Mouse (Mus musculus) induced T-regulatory cell, adult 2 months (primary cell): ENCODE measurements around the gene Tsr1.

Source experiments
- DNase-seq: peaks from one replicate; pipeline ENCODE4 v3.0.0-alpha.2; 2012; ENCODE audit warnings: low read depth

Tsr1 gene

DNA sequence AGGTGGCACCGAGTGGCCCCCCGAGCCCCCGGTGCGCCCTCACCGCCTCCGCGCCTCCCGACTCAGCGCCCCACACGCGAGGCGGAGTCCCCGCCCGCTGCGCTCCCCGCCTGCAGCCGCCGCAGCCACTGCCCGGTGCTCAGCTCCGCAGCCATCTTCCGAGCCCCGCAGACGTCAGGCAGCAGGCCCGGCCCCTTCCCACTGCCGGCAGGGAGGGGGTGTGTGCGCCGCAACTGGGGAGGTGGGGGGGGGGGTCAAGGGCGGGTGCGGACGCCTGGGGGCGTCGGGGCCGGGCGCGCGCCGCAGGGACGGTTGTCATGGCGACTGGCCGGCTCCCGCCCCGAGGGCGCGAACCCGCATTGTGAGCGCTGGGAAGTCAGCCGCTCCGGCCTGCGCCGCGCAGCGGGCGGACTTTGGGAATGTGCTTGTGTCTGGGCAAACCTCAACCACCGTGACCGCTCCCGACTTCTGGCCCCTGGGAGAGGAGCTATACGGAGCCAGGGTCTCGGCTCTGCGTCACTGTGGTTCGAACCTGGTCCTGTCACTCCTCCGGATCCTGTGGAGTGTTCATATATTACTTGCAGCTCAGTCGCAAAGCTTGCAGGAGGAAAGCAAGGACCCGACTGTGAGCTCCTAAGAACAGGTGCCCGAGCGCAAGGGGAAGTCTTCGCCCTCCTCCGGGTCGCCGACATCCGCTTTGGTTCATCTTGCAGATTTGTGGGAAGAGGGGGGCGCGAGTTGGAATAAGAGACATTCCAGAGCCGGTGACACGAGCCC, 782 bp upstream of the Tsr1 start, which contains the start of gene Sgsm2:
Gene Sgsm2 (minus strand): TSS at position 160 of the 777 bp plus-strand sequence.
- DNase-seq: peak; percentile 75

DNA sequence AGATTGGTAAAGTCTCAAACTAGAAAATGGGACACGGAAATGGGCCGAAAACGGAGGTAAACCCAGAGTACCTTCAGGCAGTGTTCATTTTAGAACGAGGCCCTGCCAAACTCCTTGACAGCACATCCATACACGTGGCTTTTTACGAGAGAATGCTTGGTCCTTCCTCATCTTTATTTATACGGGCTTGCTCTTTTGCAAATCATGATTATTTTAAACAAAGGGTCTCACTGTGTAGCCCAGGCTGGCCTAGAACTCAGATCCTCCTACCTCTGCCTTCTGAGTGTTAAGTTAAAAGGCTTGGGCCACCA, 601 bp downstream of the Tsr1 start:
- DNase-seq: no peak

GRCm38 (mm10) chr11:74901555-74901954, 3.7 kb downstream of the Tsr1 start:
- DNase-seq: no peak

- DNase-seq: no peak
Observed at GRCm38 (mm10) chr11:74902416-74902815, 4.5 kb downstream of the Tsr1 start.

DNA sequence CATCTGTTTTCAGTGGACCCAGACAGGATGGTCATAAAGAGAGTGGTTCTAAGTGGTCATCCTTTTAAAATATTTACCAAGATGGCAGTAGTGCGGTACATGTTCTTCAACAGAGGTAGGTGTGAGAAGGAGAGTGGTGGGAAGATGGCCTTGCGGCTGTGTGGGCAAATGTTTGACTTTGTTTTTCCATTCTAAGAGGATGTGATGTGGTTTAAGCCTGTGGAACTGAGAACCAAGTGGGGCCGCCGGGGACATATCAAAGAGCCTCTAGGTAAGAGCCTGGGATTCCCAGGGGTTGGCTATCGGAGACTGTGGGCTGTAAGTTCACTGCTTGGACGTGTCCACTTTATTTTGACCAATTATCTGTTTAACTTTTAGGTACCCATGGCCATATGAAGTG, 10.0 kb downstream of the Tsr1 start:
- no peak for DNase-seq

DNA sequence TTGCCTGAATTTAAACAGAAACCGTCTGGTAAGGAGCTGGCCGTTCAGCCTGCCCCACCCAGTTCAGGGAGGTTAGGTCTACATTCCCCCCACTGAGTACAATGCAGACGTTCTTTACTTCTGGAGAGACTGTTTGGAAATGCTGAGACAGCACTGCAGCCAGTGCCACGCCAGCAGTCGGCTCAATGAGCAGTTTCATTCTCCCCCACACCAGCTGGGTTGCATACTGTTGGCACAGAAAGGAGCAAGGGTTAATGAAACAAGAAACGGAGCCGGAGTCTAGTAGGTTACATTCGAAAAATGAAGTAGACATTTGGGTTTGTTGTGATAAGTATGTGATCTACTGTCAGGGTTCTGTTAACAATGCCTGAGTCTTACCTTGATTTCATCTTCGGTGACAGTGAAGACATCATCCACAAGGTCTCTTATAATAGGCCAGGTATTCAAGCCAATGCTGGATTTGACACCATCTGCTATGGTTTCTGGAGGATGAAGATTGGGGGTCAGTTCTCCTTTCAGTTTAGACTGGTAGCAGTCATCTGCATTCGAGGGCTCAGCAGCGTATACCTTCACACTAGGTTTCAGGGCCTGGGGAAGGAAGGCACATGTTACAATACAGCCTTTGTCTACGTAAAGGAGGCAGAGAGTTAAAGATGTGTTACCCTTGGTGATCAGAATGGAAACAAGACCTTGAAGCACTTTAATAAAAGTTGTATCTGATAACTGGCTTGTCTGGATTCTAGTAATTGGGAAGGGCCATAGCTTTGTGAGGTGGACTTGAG, 10.9 kb downstream of the Tsr1 start:
- DNase-seq: no peak

DNA sequence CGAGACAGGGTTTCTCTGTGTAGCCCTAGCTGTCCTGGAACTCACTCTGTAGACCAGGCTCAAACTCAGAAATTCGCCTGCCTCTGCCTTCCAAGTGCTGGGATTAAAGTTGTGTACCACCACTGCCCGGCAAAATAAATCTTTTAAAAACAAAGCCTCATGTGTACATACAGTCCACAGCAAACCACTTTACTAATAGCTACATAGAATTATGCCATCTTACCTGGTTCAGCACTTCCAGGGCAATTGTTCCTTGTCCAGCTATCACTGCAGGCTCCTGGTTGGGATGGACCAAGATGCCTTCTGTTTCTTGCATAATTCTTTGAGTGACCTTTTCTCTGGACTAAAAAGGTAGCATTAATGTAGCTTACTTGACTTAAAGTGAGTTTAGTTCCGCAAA, 12.1 kb downstream of the Tsr1 start:
- no peak for DNase-seq

DNA sequence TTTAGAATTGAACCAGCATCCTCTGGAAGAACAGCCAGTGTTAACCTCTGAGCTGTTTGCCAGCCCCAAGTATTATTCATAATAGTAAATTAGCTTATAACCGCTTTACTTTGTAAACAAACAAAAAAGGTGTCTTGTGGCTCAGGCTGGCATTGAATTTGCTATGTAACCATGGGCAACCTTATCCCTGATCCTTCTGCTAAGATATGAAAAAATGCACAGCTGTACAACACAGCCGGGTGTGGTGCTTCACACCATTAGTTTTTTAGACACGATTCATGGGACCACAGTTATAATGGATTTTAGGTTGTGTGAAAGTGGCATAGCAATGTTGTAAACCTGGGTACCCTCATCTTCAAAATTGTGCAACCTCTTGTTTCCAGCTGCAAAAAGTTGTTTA, 14.6 kb downstream of the Tsr1 start:
- no peak for DNase-seq

- DNase-seq: no peak
Observed at GRCm38 (mm10) chr11:74919249-74919648, 21.4 kb downstream of the Tsr1 start.

- peak; percentile 70 for DNase-seq
Observed at GRCm38 (mm10) chr11:74924149-74924548, 26.3 kb downstream of the Tsr1 start.

GRCm38 (mm10) chr11:74925577-74926387, 27.9 kb downstream of the Tsr1 start, which contains the start of the genes Smg6 and Srr:
Smg6 (plus strand) TSS chr11:74925823.
Srr (minus strand) TSS chr11:74925948.
- peak; percentile 98 for DNase-seq

DNA sequence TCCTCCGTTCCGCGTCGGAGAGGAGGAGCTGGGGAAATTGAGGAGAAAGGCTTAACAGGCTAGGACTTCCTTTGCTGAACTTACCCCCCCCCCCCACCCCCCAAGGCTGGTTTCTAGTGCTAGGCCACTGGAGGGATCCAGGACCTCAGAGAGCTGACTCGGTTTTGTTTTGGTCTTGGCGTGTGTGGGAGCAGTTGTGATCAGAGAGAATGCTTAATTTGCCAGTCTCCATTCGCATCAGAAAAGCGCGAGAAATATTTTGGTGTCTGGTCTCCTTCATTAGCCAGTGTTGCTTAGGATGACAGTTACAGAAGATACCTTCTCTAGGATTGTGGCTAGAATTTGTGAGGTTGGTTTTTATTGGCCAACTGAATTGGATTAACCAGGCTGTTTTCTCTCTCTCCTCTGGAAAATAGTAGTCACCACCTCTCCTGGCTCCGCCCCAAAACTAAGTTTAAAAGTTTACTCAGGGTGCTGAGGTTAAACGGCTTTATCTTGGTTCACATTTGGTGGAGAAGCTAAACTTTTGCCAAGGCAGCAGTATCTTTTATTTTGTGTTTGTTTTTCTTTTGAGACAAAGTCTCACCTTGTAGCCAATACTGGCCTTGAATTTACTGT, 28.6 kb downstream of the Tsr1 start:
- DNase-seq: peak; percentile 89

DNA sequence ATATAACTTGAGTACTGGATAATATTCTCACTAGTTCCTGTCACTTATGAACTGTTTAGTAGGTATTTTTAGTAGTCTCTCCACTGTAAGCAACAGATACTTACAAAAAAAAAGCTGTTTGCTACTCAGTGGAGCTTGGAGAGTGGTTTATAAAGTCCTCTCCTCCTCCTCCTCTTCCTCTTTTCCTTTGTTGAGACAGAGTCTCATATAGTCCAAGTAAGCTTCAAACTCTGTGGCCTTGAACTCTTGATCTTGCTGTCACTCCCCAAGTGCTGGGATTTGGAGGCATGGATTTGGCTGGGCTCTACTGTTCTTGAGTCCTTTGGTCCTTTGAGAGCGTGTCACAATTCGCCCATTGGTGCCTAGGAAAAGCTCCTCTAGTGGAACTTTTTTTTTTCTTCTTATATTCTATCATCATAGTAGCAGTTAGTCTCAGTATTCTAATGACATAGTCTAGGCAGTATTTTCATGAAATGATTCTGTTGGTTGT, 29.4 kb downstream of the Tsr1 start:
- peak; percentile 20 for DNase-seq

DNA sequence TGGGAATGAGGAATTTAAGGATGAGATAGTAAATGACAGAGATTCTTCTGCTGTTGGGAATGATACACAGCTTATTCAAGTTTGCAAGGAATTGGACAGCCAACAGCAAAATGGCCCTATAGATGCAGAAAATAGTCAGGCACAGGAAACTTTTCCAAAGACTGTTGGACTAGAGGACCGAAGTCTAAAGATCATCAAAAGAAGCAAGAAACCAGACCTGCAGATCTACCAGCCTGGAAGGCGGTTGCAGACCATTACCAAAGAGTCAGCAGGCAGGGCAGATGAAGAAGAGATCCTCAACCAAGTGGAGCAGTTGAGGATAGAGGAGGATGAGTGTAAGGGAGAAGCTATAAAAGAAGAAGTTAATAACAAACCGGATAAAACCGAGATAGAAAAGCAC, 31.2 kb downstream of the Tsr1 start:
- no peak for DNase-seq

DNA sequence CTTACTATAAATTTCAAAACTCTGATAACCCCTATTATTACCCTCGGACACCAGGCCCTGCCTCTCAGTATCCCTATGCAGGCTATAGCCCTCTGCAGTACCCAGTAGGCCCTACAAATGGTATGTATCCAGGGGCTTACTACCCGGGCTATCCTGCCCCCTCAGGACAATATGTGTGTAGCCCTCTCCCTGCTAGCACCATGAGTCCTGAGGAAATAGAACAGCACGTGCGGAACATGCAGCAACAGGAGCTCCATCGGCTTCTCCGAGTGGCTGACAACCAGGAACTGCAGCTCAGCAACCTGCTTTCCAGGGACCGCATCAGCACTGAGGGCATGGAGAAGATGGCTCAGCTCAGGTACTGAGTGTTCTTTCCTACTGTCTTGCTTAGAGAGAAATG, 32.5 kb downstream of the Tsr1 start:
- no peak for DNase-seq

GRCm38 (mm10) chr11:74946348-74946747, 48.5 kb downstream of the Tsr1 start:
- peak; percentile 78 for DNase-seq

DNA sequence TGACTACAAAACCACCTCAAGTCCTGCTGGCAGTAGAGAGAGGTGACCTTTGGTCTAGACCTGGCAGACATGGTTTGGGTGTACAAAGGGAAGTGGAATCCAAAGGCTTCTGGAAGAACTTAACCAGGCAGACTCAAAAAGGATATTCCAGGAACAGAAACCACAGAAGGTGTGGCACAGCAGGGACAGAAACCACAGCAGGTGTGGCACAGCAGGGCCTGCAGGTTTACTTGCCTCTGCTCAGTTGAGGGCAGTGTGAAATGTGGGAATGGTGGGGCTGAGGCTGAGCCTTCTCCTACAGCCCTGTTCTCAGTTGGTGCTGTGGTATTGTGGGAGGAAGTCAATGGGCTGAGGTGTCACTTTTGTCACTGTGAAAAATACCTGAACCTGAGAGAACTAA, 57.0 kb downstream of the Tsr1 start:
- peak; percentile 54 for DNase-seq

DNA sequence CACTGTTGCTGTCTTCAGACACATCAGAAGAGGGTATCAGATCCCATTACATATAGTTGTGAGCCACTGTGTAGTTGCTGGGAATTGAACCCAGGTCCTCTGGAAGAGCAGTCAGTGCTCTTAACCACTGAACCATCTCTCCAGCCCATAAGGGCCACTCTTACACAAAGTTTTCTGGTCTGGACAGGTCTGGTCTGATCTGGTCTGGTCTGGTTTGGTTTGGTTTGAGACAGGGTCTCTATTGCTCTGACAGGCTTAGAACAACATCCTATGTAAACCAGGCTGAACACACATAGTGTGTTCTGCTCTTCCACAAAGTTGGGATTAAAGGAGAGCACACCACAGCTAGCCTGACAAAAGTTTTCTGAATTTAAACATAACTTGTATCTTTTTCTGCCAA, 58.1 kb downstream of the Tsr1 start:
- no peak for DNase-seq

DNA sequence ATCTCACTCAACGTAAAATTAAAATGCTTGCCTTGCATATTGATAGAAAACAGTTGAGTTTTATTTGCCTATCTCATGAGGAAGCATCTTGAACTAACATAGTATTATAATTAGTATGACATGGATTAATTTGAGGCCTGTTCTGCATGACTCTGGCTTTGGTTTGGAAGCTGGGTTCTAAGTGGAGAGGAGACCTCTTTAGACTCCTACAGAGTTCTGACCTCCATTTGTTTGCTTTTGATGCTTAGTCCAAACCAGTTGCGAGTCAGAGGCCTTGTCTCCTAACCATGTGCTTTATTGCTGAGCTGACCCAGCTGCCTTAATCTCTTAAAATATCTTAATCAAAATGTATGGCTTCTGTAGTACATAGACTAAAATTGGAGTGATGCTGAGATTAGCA, 59.7 kb downstream of the Tsr1 start:
- DNase-seq: no peak
